Mouse (Mus musculus): Measurements from ENCODE around the gene Supt4a.

DNA sequence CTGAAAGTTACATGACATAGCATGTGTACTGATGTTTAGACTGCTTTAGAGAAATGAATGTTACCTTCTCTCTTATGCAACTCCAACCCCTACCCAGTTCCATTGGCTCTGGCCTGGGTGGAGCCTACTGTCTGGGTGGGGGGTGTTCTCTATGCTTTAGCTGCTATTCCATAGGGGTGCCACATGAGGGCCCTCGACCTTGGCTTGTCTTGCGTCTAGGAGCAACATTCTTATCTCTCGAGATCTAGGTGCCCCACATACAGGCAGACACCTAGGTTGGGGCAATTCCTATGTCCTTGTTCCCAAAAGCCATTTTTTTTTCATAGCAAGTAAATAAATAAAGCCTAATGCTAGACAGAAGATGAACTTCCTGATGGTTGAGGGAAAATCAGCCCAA, 22.3 kb downstream of the Supt4a start:
- TF ChIP-seq CTCF (IDR thresholded peaks at IDR 0.05; ENCODE audit: extremely low read depth, insufficient read depth, insufficient read length, insufficient replicate concordance) (peak; percentile 26; the same call in 1 of the 2 replicates), POLR2A (IDR thresholded peaks at IDR 0.05; ENCODE audit: low read depth, low read length) (no peak)
